Mouse (Mus musculus) cortical plate, adult 2 months (tissue): ENCODE measurements at regions not wholly inside any gene's neighbourhood (a gene's known extent, or its start where the extent isn't known, plus 50 kb on each side); places are given as distances from the start of the nearest gene placed in this dataset.

Experiments
- CTCF ChIP-seq: fragments of 200-500 bp; IDR thresholded peaks from 2 replicates; pipeline ENCODE4 v1.5.1; 2011; ENCODE audit warnings: mild to moderate bottlenecking, control low read depth, low read length; ENCODE audit not compliant: insufficient read depth; ENCODE audit errors: extremely low read depth
- POLR2A ChIP-seq: fragments of 200-500 bp; IDR thresholded peaks from 2 replicates; pipeline ENCODE4 v1.6.1; 2011; ENCODE audit warnings: mild to moderate bottlenecking, low read length, control low read depth; ENCODE audit not compliant: insufficient read depth; ENCODE audit errors: extremely low read depth

GRCm38 (mm10) chr4:54353657-54354390, 528.0 kb downstream of the Tmem38b start:
- TF ChIP-seq CTCF = no peak
- no peak for TF ChIP-seq POLR2A
